In the genomic region with DNA sequence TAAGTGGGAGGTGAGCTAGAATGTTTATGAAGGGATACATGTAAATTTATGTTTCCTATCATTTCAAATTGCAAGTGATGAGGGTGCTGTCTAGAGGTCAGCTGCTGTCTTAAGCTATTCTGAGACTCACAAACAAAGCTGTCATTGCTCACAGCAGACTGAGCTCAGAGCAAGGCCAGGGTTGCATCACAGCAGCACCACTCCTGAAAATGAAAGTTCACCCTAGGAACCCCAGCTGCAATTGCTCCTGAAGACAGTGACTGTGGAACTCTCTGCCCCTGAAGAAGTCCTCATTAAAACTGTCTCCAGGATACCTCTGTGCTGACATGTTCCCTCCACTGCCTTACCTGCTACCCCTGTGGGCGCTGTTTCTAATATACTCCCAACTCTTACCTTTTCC, we compare ENCODE assay signal across 19 mouse cellular contexts. TPM values are rescaled to one million over a fixed set of nuclear protein-coding genes. Genes with fewer than 3 reads are reported as not detected.
DNase-seq lines count a peak whose midpoint lies in the region; ATAC-seq lines count a peak whose summit lies in the region.
"Had no signal": no experiment of that assay in that cellular context is flagged by ENCODE, and none has a peak within 500 bp of the region (broad histone marks: within the 10 kb centered on the region; RNA-seq: fewer than 3 reads in every experiment).

No protein-coding gene starts in this region.

- peak; percentile 19 to 33 for DNase-seq in heart, adult 18-20 months
- no peak for DNase-seq in heart, postnatal 4 days
- DNase-seq in lung, postnatal 25 days (ENCODE audit: low spot score) = peak; percentile 23
- DNase-seq in lung, postnatal 4 days = no peak
- DNase-seq in layer of hippocampus, adult 9-10 months (ENCODE audit: low spot score) = no peak
- DNase-seq: cerebellum, adult 11-12 months; cerebellum, postnatal 10 days; forebrain, postnatal 0 days; gastrocnemius, postnatal 25 days; heart, postnatal 10 days; kidney, adult 18-20 months; kidney, postnatal 14 days; liver; spleen, adult 18-20 months had no signal

- ATAC-seq in megakaryocyte, adult 5-6 weeks (ENCODE audit: poor library complexity, severe bottlenecking) = peak; percentile 39; the same call in 1 of the 2 replicates
- no peak for ATAC-seq in megakaryocyte-erythroid progenitor cell, adult 5-6 weeks (replicated peaks; ENCODE audit: low FRiP score, low TSS enrichment, poor library complexity, severe bottlenecking)
- ATAC-seq: forebrain, postnatal 0 days had no signal

RNA-seq across cellular contexts. Expression of a gene that starts 13.7 kb away (rescaled TPM):
- not detected for total RNA-seq in heart, adult 18-20 months (2021)
- total RNA-seq in heart, postnatal 4 days (2021) = not detected
- total RNA-seq in megakaryocyte, adult 5-6 weeks (2015) = not detected in 2 replicates
- 0.92 TPM in 1 of 2 replicates, not detected in the other for total RNA-seq in megakaryocyte, adult 5-6 weeks (2017)
- total RNA-seq in megakaryocyte-erythroid progenitor cell, adult 5-6 weeks (2014; fragmentation: Nextera tagmentation) = not detected in 2 replicates
- not detected in 2 replicates for total RNA-seq in megakaryocyte-erythroid progenitor cell, adult 5-6 weeks (2017)
- total RNA-seq: forebrain, postnatal 0 days; gastrocnemius, postnatal 25 days; heart, postnatal 10 days; layer of hippocampus, adult 18-20 months; layer of hippocampus, postnatal 25 days; neutrophil, adult 5-6 weeks had no signal

RNA-seq across cellular contexts. Expression of a gene that starts 44.2 kb away (rescaled TPM):
- total RNA-seq in heart, adult 18-20 months (2021) = under 1 TPM; 0.84 to 0.90 TPM
- under 1 TPM; 0.12 to 0.36 TPM for total RNA-seq in heart, postnatal 4 days (2021)
- not detected in 2 replicates for total RNA-seq in megakaryocyte, adult 5-6 weeks (2015)
- total RNA-seq in megakaryocyte, adult 5-6 weeks (2017) = not detected in 2 replicates
- total RNA-seq in megakaryocyte-erythroid progenitor cell, adult 5-6 weeks (2014; fragmentation: Nextera tagmentation) = not detected in 2 replicates
- total RNA-seq in megakaryocyte-erythroid progenitor cell, adult 5-6 weeks (2017) = not detected in 2 replicates
- total RNA-seq: neutrophil, adult 5-6 weeks had no signal

Comparison
In these comparisons a context has a peak if more than half of its experiments do, and no peak if none do; other contexts are left out.
1. DNase-seq: peak in heart, adult 18-20 months (2 of 2) and lung, postnatal 25 days (single experiment); none in heart, postnatal 4 days (single experiment), lung, postnatal 4 days (0 of 2) and layer of hippocampus, adult 9-10 months (single experiment).